Mouse (Mus musculus) retina, postnatal 7 days (tissue): ENCODE results near the gene Pde1a.
"Not testable (repeated sequence)": the region's sequence is repeated elsewhere in the genome, so short reads cannot be mapped to it uniquely, and the experiment has no call there.

Experiments
- DNase-seq: peaks from one replicate; pipeline ENCODE4 v3.0.0-alpha.2; 2012; ENCODE audit warnings: low read depth, low spot score

Pde1a gene

GRCm38 (mm10) chr2:79964964-79965363 is 164.3 kb downstream of the Pde1a start:
- DNase-seq = no peak

- no peak for DNase-seq
These were observed 167.8 kb downstream of the Pde1a start for GRCm38 (mm10) chr2:79961421-79961820.

GRCm38 (mm10) chr2:79957659-79958340 is 171.5 kb downstream of the Pde1a start:
- DNase-seq = no peak

- DNase-seq = no peak
These were observed 183.2 kb downstream of the Pde1a start for GRCm38 (mm10) chr2:79945898-79946675.

- no peak for DNase-seq
These were observed 194.6 kb downstream of the Pde1a start for GRCm38 (mm10) chr2:79934660-79935059.

- DNase-seq = no peak
These were observed 206.9 kb downstream of the Pde1a start for GRCm38 (mm10) chr2:79922356-79922755.

- no peak for DNase-seq
These were observed 207.9 kb downstream of the Pde1a start for GRCm38 (mm10) chr2:79921375-79921774.

GRCm38 (mm10) chr2:79920438-79920837 is 208.8 kb downstream of the Pde1a start:
- no peak for DNase-seq

- no peak for DNase-seq
These were observed 227.3 kb downstream of the Pde1a start for GRCm38 (mm10) chr2:79901841-79902510.

- DNase-seq = no peak
These were observed 230.7 kb downstream of the Pde1a start for GRCm38 (mm10) chr2:79898522-79898921.

- DNase-seq = no peak
These were observed 236.4 kb downstream of the Pde1a start for GRCm38 (mm10) chr2:79892829-79893228.

GRCm38 (mm10) chr2:79891760-79892570 is 237.3 kb downstream of the Pde1a start:
- DNase-seq = no peak

GRCm38 (mm10) chr2:79890726-79891125 is 238.5 kb downstream of the Pde1a start:
- DNase-seq = no peak

- DNase-seq = no peak
These were observed 245.5 kb downstream of the Pde1a start for GRCm38 (mm10) chr2:79883631-79884350.

GRCm38 (mm10) chr2:79883210-79883609 is 246.0 kb downstream of the Pde1a start:
- DNase-seq = no peak

GRCm38 (mm10) chr2:79865275-79865999 is 263.8 kb downstream of the Pde1a start:
- peak; percentile 54 for DNase-seq

- DNase-seq = no peak
These were observed 272.4 kb downstream of the Pde1a start for GRCm38 (mm10) chr2:79856874-79857273.

GRCm38 (mm10) chr2:79847396-79847795 is 281.9 kb downstream of the Pde1a start:
- not testable (repeated sequence) for DNase-seq

- no peak for DNase-seq
These were observed 289.7 kb downstream of the Pde1a start for GRCm38 (mm10) chr2:79839513-79839912.

GRCm38 (mm10) chr2:79839090-79839489 is 290.2 kb downstream of the Pde1a start:
- no peak for DNase-seq
